8 mouse cellular contexts compared by ENCODE assay signal in the genomic region with DNA sequence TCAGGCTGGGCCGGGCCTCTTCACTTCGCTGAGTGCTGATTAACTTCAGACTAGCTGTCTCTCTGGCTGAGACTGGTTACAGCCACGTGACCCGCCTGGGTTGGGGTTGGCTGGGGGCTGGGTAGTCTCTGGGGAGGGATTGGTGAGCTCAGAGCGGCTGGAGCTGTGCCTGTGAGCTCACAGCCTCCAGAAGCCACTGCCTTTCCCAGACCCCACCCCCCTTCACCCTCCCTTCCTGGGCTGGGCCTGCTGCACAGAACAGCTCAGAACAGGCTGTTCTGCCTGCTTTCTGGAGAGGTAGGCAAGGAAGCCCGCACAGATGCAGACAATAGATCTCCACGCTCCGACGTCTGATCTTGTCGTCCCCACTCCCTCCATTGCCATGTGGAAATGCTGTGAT. TPM values are rescaled to one million over a fixed set of nuclear protein-coding genes. Genes with fewer than 3 reads are reported as not detected.
DNase-seq lines count a peak whose midpoint lies in the region; TF ChIP-seq lines count a peak whose summit lies in the region.

No protein-coding gene starts in this region.

- WGBS in olfactory bulb, adult 2 months, result 4% methylated on average over 10 of the region's 10 CpGs

- intact Hi-C loops in heart, postnatal 36 days (cut with DNase I), result loop anchor here (10.0 kb wide), 1 partner anchor 412 kb away; the partner anchor contains the start of gene Rapgef6

- in situ Hi-C loops in ES-E14 (cut with MboI; ENCODE audit: low sequenced_read_pairs in 2 of 2, unreplicated experiment in 2 of 2), result no loop called here

- no peak overlapping the region for H3K27ac ChIP-seq in ES-E14 (ENCODE audit: insufficient read depth, low read depth, low read length, poor library complexity, severe bottlenecking)
- peak overlapping the region; percentile 92 for H3K27ac ChIP-seq in olfactory bulb, adult 2 months (ENCODE audit: insufficient read depth, low read depth, low read length)

- no peak overlapping the region; the same call in 1 of the 2 replicates for H3K9ac ChIP-seq in ES-E14 (ENCODE audit: insufficient read depth, low read depth, low read length, poor library complexity, severe bottlenecking)

- peak overlapping the region in 1 of 2 experiments; percentile 31; a peak in 1 of 4 replicates for H3K4me3 ChIP-seq in ES-E14 (ENCODE audit: insufficient read depth in 1 of 2, low read depth in 1 of 2, low read length in 2 of 2, poor library complexity in 1 of 2, severe bottlenecking in 1 of 2)
- peak overlapping the region; percentile 8; the same call in 1 of the 2 replicates for H3K4me3 ChIP-seq in olfactory bulb, adult 2 months (ENCODE audit: insufficient read depth, low read depth, low read length)

- H3K4me1 ChIP-seq in ES-E14 (ENCODE audit: control insufficient read depth in 2 of 2, insufficient read depth in 2 of 2, low read length in 2 of 2, poor library complexity in 1 of 2), result peaks cover 0 to 4% of the 10 kb centered on the region in 2 experiments; a peak in 1 of 4 replicates
- H3K4me1 ChIP-seq in olfactory bulb, adult 2 months (ENCODE audit: control insufficient read depth, insufficient read depth, low read length), result peaks cover 26% of the 10 kb centered on the region

- H3K36me3 ChIP-seq in ES-E14 (ENCODE audit: control insufficient read depth, insufficient read depth, low read length, poor library complexity, severe bottlenecking), result no peaks in the 10 kb centered on the region

- TF ChIP-seq CTCF in olfactory bulb, adult 2 months (IDR thresholded peaks at IDR 0.05; ENCODE audit: insufficient read depth, low read depth, low read length), result no peak

- H3K9me3 ChIP-seq in ES-E14 (ENCODE audit: control insufficient read depth, insufficient read depth, low read depth, low read length), result no peaks in the 10 kb centered on the region

- TF ChIP-seq POLR2A in olfactory bulb, adult 2 months (IDR thresholded peaks at IDR 0.05; ENCODE audit: insufficient read depth, low read depth, low read length), result peak; percentile 59

- DNase-seq in ES-E14 (ENCODE audit: low read depth, low spot score), result peak; percentile 91
- peak; percentile 72 for DNase-seq in cerebellum, adult 11-12 months
- DNase-seq in forelimb bud, embryonic 11.5 days (ENCODE audit: low read depth, low spot score), result peak; percentile 88
- DNase-seq in heart, postnatal 36 days, result peak; percentile 92 to 93
- DNase-seq in layer of hippocampus, adult 8-10 months (ENCODE audit: low spot score in 2 of 2), result peak; percentile 86 to 92
- DNase-seq in lung, adult 18-20 months, result peak; percentile 97 to 98
- peak; percentile 78 to 87 for DNase-seq in thymus, postnatal 36 days

TF ChIP-seq in ES-E14, 5 proteins besides CTCF, POLR2A, EP300 and RAD21:
- TF ChIP-seq MAFK (IDR thresholded peaks at IDR 0.05; ENCODE audit: insufficient read depth, low read depth, low read length) (no peak), HCFC1 (IDR thresholded peaks at IDR 0.05; ENCODE audit: borderline replicate concordance, insufficient read depth, low read length) (no peak), ZNF384 (IDR thresholded peaks at IDR 0.05; ENCODE audit: low read depth, low read length) (no peak), CHD2 (IDR thresholded peaks at IDR 0.05; ENCODE audit: low read depth, low read length) (no peak), ZC3H11A (IDR thresholded peaks at IDR 0.05; ENCODE audit: borderline replicate concordance, low read depth, low read length) (no peak)
TF ChIP-seq in ES-E14: peak in this region for 0.

RNA-seq across cellular contexts. Expression of gene P4ha2, which starts 13.0 kb away (rescaled TPM):
- total RNA-seq in ES-E14 (2012; rRNA removed), result 53.2 and 68.9 TPM in 2 replicates
- total RNA-seq in heart, postnatal 36 days (2021), result 10 to 100 TPM; 44.0 to 66.1 TPM
- total RNA-seq in layer of hippocampus, adult 8-10 months (2022), result 10 to 100 TPM; 24.3 to 30.8 (median 26.7) TPM
- not detected in 2 replicates for polyA plus RNA-seq in olfactory bulb, adult 2 months (2012; ENCODE audit: insufficient read depth, insufficient read length, low replicate concordance, missing spikeins)

RNA-seq across cellular contexts. Expression of gene Pdlim4, which starts 44.1 kb away (rescaled TPM):
- total RNA-seq in ES-E14 (2012; rRNA removed), result 3.2 and 4.3 TPM in 2 replicates
- total RNA-seq in heart, postnatal 36 days (2021), result 10 to 100 TPM; 29.4 to 37.1 TPM
- 10 to 100 TPM; 16.4 to 25.2 (median 21.2) TPM for total RNA-seq in layer of hippocampus, adult 8-10 months (2022)
- not detected in 2 replicates for polyA plus RNA-seq in olfactory bulb, adult 2 months (2012; ENCODE audit: insufficient read depth, insufficient read length, low replicate concordance, missing spikeins)
